Mouse (Mus musculus) hindbrain, embryonic 16.5 days (tissue): ENCODE measurements around the gene Ap3s2. TPM values are rescaled to one million over a fixed set of nuclear protein-coding genes. Genes with fewer than 3 reads are reported as not detected.
A peak's percentile ranks its signal among the peaks of the same experiment; 100 is the strongest.

ENCODE experiments used
- ATAC-seq: fragments of 200-750 bp; cut with Nextera tagmentation; 2 replicates; pipeline ENCODE4 v1.8.0; 2017; ENCODE audit warnings: moderate TSS enrichment, moderate library complexity
- H3K27ac ChIP-seq: fragments of 300-500 bp; sonication (generic); 2 replicates; pipeline ENCODE4 v1.5.1; 2014; ENCODE audit warnings: low read depth, mild to moderate bottlenecking, control low read depth, low read length, moderate library complexity
- H3K27me3 ChIP-seq: fragments of 300-500 bp; sonication (generic); replicated peaks from 2 replicates; pipeline ENCODE4 v1.6.1; 2014; ENCODE audit warnings: low read length; ENCODE audit not compliant: control insufficient read depth, insufficient read depth
- H3K36me3 ChIP-seq: fragments of 300-500 bp; sonication (generic); 2 replicates; pipeline ENCODE4 v1.6.1; 2014; ENCODE audit warnings: mild to moderate bottlenecking, low read length, moderate library complexity, mixed read lengths; ENCODE audit not compliant: control insufficient read depth, insufficient read depth
- H3K4me1 ChIP-seq: fragments of 300-500 bp; sonication (generic); 2 replicates; pipeline ENCODE4 v1.6.1; 2014; ENCODE audit warnings: low read depth, low read length; ENCODE audit not compliant: control insufficient read depth, insufficient read depth
- H3K4me2 ChIP-seq: fragments of 300-500 bp; sonication (generic); 2 replicates; pipeline ENCODE4 v1.6.1; 2014; ENCODE audit warnings: mild to moderate bottlenecking, low read length, control low read depth, moderate library complexity
- H3K4me3 ChIP-seq: fragments of 300-500 bp; sonication (generic); 2 replicates; pipeline ENCODE4 v1.5.1; 2014; ENCODE audit warnings: mild to moderate bottlenecking, low read length, control low read depth, moderate library complexity
- H3K9ac ChIP-seq: fragments of 300-500 bp; sonication (generic); 2 replicates; pipeline ENCODE4 v1.6.1; 2014; ENCODE audit warnings: low read depth, mild to moderate bottlenecking, control low read depth, low read length, moderate library complexity
- H3K9me3 ChIP-seq: fragments of 300-500 bp; sonication (generic); 2 replicates; pipeline ENCODE4 v1.6.1; 2014; ENCODE audit warnings: mild to moderate bottlenecking, low read length, moderate library complexity; ENCODE audit not compliant: control insufficient read depth
- WGBS: fragments of 180-500 bp; shearing (Covaris S2); extraction: QIAGEN DNeasy Blood & Tissue Kit; methylation state at CpG from one replicate; pipeline ENCODE4 v1.1.7; 2014; 5-methylcytosine and 5-hydroxymethylcytosine counted together
- polyA plus RNA-seq: library from polyadenylated mRNA; unstranded; fragments of >200 nt; fragmentation: Nextera tagmentation; extraction: Ambion mirVana; gene quantifications from 2 replicates; pipeline ENCODE4 v1.2.1, GENCODE M21; 2015

Gene Ap3s2
- polyA plus RNA-seq, 1 experiment from 2014 or later = 37.9 TPM

DNA sequence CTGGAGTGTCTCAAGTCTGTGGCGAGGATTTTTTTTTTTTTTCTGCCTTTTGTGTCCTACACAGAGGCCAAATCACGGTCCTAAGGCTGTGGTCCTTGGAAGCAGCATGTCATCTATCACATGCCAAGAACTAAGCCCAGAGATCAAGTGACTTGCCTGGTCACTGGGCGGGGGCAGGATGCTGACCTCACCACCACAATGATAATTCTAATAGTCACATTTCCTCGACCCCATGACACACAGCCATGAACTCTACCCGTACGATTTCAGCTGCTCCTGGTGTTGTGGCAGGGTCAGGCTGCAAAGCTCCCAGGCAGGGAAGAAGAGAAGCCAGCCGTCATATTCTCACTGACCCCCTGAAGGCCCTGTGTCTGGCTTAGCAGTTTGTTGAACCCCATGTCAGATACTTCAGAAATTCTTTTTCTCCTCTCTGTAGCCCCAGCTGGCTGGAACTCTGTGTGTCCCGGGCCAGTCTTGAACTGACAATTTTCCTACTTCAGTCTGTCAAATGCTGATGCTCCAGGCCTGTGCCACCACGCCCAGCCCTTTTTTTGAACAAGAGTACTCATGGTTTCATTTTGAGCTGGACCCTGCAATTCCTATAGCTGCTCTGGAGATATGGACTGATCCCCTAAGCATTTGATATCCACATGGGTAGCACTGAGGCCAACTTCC lies 61.4 kb downstream of the Ap3s2 start:
- 65% methylated on average over 9 of the region's 9 CpGs for WGBS
- Histone ChIP-seq H3K27me3 (no peaks in the 10 kb centered on the region), H3K4me1 (no peaks in the 10 kb centered on the region), H3K36me3 (no peaks in the 10 kb centered on the region), H3K27ac (no peak overlapping the region), H3K4me3 (no peak overlapping the region), H3K9me3 (no peaks in the 10 kb centered on the region), H3K4me2 (no peak overlapping the region), H3K9ac (no peak overlapping the region)
- ATAC-seq = no peak

DNA sequence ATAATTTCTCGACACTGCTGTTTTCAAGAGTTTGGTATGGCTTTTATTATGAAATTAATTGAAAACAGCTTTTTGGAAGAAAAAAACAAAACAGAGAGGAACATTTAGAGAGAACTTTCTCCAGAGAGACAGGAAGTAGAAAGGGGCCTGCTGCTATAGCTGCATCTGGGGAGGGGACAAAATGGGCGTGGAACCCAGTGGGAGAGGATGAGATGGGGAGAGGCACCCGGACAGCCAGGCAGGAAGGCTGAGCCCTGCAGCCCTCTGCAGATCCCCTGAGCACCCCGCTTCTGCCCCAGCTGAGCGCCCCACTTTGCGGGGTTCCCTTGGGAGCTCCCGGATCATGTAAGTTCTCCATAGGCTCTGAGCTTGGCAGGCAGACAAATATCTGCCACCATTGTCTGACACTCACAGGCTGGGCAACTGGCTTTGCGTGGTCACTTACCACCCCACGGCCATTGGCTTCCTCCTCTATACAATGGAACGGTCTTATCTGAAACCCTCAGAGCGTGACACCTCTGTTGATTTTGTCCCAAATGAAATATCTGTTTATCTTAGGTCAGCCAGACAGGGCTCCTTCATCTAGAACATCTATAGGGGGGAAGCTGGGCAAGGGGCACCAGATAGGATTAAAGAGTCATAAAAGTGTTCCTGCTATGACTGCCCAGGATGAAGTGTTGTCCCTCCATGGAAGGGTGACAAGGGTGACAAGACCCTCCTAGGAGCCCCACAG lies 62.1 kb downstream of the Ap3s2 start:
- no peak overlapping the region for H3K4me2 ChIP-seq
- H3K4me1 ChIP-seq = no peaks in the 10 kb centered on the region
- 68% methylated on average over 11 of the region's 11 CpGs for WGBS
- H3K9ac ChIP-seq = no peak overlapping the region
- no peak overlapping the region for H3K4me3 ChIP-seq
- no peaks in the 10 kb centered on the region for H3K27me3 ChIP-seq
- H3K36me3 ChIP-seq = no peaks in the 10 kb centered on the region
- H3K27ac ChIP-seq = no peak overlapping the region
- H3K9me3 ChIP-seq = no peaks in the 10 kb centered on the region
- ATAC-seq = no peak

DNA sequence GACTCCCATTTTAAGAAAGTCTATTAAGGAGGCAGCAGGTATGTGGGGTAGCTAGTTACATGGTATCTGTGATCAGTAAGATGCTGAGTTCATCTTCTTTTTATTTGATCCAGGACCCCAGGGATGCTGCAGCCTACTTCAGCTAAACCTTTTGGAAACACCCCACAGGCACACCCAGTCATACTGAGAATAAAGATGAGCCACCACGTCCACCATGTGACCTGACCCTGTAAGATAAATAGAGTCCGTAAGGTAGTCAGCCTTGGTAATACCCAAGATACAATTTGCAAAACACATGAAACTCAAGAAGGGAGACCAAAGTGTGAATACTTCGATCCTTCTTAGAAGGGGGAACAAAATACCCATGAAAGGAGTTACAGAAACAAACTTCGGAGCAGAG lies 64.1 kb downstream of the Ap3s2 start:
- H3K36me3 ChIP-seq = no peaks in the 10 kb centered on the region
- H3K4me2 ChIP-seq = no peak overlapping the region
- no peak for ATAC-seq
- no peaks in the 10 kb centered on the region for H3K27me3 ChIP-seq
- 78% methylated on average over 4 of the region's 4 CpGs for WGBS
- no peak overlapping the region for H3K4me3 ChIP-seq
- no peaks in the 10 kb centered on the region for H3K4me1 ChIP-seq
- no peak overlapping the region for H3K9ac ChIP-seq
- H3K9me3 ChIP-seq = no peaks in the 10 kb centered on the region
- H3K27ac ChIP-seq = no peak overlapping the region

DNA sequence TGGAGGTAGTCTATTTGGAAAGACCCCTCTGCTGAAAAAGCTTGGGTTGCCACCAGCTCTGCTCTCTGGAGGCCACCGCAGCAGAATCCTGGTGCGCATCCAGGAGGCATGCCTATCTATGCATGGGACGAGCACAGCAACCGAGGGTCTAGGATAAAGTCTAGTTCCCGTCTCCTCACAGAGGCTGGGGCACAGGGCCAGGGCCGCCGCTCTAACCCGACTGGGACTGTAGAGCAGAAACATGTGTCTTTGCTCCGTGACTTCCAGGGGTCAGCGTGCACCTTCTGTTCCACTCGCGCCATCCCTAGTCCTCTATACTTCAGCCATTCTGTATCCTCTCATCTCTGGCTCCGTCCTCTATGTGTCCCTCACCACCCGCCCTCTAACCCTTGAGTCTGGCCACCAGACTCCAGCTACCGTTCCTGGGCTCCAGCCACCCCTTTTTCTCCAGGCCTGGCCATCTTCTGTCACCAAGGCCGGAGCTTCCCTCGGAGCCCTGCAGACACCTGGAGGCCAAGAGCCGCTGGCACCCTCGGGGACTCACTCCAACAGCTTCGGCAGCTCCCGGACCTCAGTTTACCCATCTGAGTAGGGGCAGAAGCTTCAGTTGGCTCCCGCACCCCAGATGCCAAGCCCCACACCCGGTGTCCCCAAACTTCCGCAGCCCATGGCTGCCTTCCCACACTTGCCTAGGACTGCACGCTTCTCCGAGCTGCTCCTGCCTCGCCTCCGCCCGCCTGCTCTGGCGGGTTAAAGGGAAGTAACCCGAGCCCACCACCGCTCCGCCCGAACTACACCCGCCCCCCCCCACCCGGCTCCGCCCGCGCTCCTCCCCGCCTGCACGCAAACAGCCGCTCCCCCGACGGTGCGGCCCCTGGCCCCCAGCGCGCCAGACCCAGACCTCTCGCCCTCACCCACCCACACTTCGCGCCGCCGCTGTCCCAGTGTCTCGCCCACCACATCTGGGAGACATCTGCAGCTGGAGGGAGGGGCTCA lies 72.7 kb downstream of the Ap3s2 start:
- Histone ChIP-seq H3K4me1 (peaks cover 4% of the 10 kb centered on the region; the same call in 1 of the 2 replicates), H3K9ac (peak overlapping the region; percentile 50), H3K27me3 (peaks cover 15% of the 10 kb centered on the region), H3K4me2 (peak overlapping the region; percentile 61), H3K4me3 (peak overlapping the region; percentile 32), H3K36me3 (no peaks in the 10 kb centered on the region), H3K9me3 (no peaks in the 10 kb centered on the region), H3K27ac (no peak overlapping the region)
- no peak for ATAC-seq
- 13% methylated on average over 45 of the region's 53 CpGs for WGBS

DNA sequence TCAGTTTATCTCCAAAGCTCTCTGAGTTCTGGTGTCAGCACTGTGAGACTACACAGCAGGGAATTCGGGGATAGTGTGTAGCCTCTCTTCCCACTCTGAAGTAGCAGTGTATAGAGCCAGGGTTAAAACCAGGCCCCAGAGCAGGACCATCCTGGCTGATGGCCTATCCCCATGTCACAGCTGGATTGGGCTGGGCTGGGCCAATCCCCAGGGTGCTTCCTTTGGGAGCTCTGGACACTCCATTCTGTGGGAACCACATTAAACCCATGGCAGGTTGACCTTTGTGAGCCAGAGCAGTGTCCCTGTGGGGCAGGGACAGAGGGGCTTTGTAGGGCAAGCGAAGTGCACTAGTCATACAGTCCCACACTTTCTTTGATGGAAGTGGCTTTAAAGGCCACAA lies 74.1 kb downstream of the Ap3s2 start:
- 66% methylated on average over 2 of the region's 2 CpGs for WGBS
- no peak overlapping the region for H3K4me2 ChIP-seq
- H3K27me3 ChIP-seq = peaks cover 15% of the 10 kb centered on the region
- H3K9ac ChIP-seq = no peak overlapping the region
- H3K27ac ChIP-seq = no peak overlapping the region
- H3K36me3 ChIP-seq = no peaks in the 10 kb centered on the region
- no peak overlapping the region for H3K4me3 ChIP-seq
- ATAC-seq = no peak
- peaks cover 4% of the 10 kb centered on the region; the same call in 1 of the 2 replicates for H3K4me1 ChIP-seq
- no peaks in the 10 kb centered on the region for H3K9me3 ChIP-seq

DNA sequence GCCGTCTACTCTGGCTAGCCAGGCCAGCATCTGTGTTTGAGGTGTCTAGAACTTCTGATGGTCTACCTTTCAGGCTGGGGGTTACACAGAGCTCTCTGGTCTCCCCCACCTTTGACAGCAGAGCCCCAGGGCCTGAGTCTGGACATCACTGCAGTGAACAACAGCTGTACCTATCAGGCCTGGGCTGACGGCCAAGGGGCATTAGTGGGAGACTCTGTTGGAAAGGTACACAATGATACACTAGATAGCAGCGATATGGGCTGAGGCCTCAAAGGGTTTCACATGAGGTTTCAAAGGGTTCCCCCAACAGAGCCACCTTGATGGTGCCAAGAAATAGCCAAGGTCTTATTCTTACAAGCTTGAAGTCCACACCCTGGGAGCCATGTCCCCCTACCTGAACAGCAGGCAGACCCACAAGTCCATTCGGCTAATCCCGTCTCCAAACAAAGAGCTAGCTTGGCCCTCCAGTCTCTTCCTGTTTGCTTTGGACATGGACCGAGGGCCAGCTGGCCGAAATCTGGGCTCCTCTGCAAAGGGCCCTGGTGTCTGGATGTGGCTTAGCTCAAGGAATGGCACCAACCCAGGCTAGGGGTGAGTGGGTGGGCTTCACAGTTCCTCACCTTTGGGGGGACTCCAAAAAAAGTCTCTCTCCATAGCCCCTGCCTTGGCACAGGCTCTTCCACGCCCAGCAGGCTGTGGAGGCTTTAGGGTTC lies 76.2 kb downstream of the Ap3s2 start:
- no peaks in the 10 kb centered on the region for H3K36me3 ChIP-seq
- WGBS = 81% methylated on average over 8 of the region's 8 CpGs
- no peak for ATAC-seq
- H3K27ac ChIP-seq = no peak overlapping the region
- H3K4me1 ChIP-seq = peaks cover 4% of the 10 kb centered on the region; the same call in 1 of the 2 replicates
- no peak overlapping the region for H3K9ac ChIP-seq
- no peak overlapping the region for H3K4me2 ChIP-seq
- no peaks in the 10 kb centered on the region for H3K9me3 ChIP-seq
- H3K27me3 ChIP-seq = peaks cover 15% of the 10 kb centered on the region
- no peak overlapping the region for H3K4me3 ChIP-seq

DNA sequence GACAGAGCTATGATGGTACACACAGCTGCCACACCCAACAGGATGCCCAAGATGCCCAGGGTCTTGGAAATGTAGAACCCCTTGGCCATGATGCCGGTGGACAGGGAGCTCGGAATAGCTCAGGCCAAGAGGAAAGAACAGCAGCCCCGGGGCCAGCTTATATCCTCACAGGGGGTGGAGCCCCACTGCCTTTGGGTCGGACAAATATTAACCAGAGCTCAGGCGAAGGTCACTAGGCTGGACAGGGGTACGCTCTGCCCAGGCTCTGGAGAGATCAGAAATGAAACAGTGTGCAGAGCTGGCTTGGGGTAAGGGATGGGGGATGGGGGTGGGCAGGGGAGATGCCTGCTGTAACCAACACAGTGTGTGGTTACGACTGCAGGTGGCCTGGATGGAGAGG lies 78.3 kb downstream of the Ap3s2 start:
- Histone ChIP-seq H3K4me2 (no peak overlapping the region), H3K36me3 (no peaks in the 10 kb centered on the region), H3K27me3 (peaks cover 8% of the 10 kb centered on the region), H3K9ac (no peak overlapping the region), H3K27ac (no peak overlapping the region), H3K4me3 (no peak overlapping the region), H3K9me3 (no peaks in the 10 kb centered on the region), H3K4me1 (no peaks in the 10 kb centered on the region)
- WGBS = 64% methylated on average over 7 of the region's 7 CpGs
- ATAC-seq = no peak

DNA sequence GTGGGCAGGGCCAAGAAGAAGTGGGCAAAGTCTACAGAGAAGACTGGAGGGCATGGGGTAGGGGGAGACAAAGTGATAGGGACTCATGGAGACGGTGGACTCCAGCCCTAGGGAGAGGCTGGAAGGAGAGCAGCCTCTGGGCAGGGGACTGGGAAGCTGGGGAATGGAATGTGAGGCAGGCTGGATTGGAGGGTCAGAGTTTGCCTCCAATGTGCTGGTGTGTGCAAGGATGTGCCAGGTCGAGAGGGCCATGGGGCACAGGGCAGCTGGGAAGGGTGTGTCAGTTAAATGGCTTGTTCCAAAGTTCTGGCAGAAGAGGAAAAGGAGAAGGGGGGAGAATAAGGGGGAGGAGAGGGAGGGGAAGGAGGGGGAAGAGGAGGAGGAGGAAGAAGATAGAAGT lies 83.2 kb downstream of the Ap3s2 start:
- no peak overlapping the region for H3K4me2 ChIP-seq
- H3K9me3 ChIP-seq = no peaks in the 10 kb centered on the region
- no peaks in the 10 kb centered on the region for H3K27me3 ChIP-seq
- WGBS = 65% methylated on average over 2 of the region's 2 CpGs
- H3K4me3 ChIP-seq = no peak overlapping the region
- H3K4me1 ChIP-seq = no peaks in the 10 kb centered on the region
- no peak overlapping the region for H3K9ac ChIP-seq
- no peak overlapping the region for H3K27ac ChIP-seq
- H3K36me3 ChIP-seq = no peaks in the 10 kb centered on the region
- no peak for ATAC-seq
